ENCODE assay signal across 9 mouse cellular contexts in the genomic region with DNA sequence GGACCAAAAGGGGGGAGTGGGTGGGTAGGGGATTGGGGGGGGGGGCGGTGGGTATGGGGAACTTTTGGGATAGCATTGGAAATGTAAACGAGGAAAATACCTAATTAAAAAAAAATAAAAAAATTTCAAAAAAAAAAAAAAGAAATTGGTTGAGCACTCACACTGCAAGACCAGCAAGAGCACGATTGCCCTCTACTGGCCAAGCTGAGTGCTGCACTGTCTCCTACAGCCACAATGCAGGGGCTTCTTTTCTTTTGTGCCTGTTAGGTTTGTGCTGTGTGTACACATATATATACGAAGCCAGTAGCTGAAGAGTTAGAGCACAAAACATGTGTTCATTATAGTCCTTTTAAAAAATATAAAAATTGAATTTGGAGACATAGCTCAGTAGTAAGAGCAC. TPM values are rescaled to one million over a fixed set of nuclear protein-coding genes. Genes with fewer than 3 reads are reported as not detected.
DNase-seq lines count a peak whose midpoint lies in the region; TF ChIP-seq lines count a peak whose summit lies in the region.
"Had no signal": no experiment of that assay in that cellular context is flagged by ENCODE, and none has a peak within 500 bp of the region (broad histone marks: within the 10 kb centered on the region; RNA-seq: fewer than 3 reads in every experiment).

No protein-coding gene starts in this region.

- no peak overlapping the region for H3K4me3 ChIP-seq in spleen, adult 2 months (ENCODE audit: extremely low read depth, insufficient read depth, insufficient read length)
- H3K4me3 ChIP-seq: myocyte had no signal

- intact Hi-C loops in heart, postnatal 14 days (cut with DNase I), result no loop called here
- intact Hi-C loops in heart, postnatal 25 days (cut with DNase I), result no loop called here

- no peaks in the 10 kb centered on the region for H3K36me3 ChIP-seq in spleen, adult 2 months (ENCODE audit: control insufficient read depth, insufficient read depth, low read length)

- no peak for TF ChIP-seq POLR2A in spleen, adult 2 months (IDR thresholded peaks at IDR 0.05; ENCODE audit: low read depth, low read length)

- peak; percentile 2 to 23 for DNase-seq in heart, postnatal 14 days
- no peak for DNase-seq in heart, postnatal 25 days (ENCODE audit: low spot score)
- no peak for DNase-seq in spleen, adult 2 months (ENCODE audit: low read depth in 1 of 2, low spot score in 2 of 2)
- no peak for DNase-seq in spleen, postnatal 4 days (ENCODE audit: low spot score in 2 of 2)
- peak; percentile 17 for DNase-seq in brain, adult 2 months (ENCODE audit: low read depth, low spot score)
- peak; percentile 59 to 60 for DNase-seq in kidney, postnatal 4 days
- DNase-seq in retina, embryonic 14.5 days (ENCODE audit: low spot score), result peak; percentile 49
- no peak for DNase-seq in gastrocnemius, postnatal 25 days

- H3K27me3 ChIP-seq in spleen, adult 2 months (ENCODE audit: control insufficient read depth, insufficient read depth, low read length), result no peaks in the 10 kb centered on the region

- no peaks in the 10 kb centered on the region for H3K4me1 ChIP-seq in spleen, adult 2 months (ENCODE audit: control insufficient read depth, insufficient read depth, insufficient read length)

- 27% methylated on average over 4 of the region's 4 CpGs for WGBS in spleen, adult 2 months

- peak; percentile 25; the same call in 1 of the 2 replicates for TF ChIP-seq CTCF in spleen, adult 2 months (IDR thresholded peaks at IDR 0.05; ENCODE audit: extremely low read depth, insufficient read depth, insufficient read length, insufficient replicate concordance)

- H3K27ac ChIP-seq in spleen, adult 2 months (ENCODE audit: insufficient read depth, low read length), result no peak overlapping the region

RNA-seq across cellular contexts. Expression of gene Mup20, which starts 55.6 kb away (rescaled TPM):
- not detected for total RNA-seq in heart, postnatal 14 days (2021)
- not detected for total RNA-seq in heart, postnatal 25 days (2021)
- polyA plus RNA-seq in spleen, adult 2 months (2012; rRNA removed), result not detected in 2 replicates
- total RNA-seq in gastrocnemius, postnatal 25 days (2021), result not detected
- polyA plus RNA-seq: myocyte had no signal

Comparison
In these comparisons a context has a peak if more than half of its experiments do, and no peak if none do; other contexts are left out.
1. DNase-seq: peak in heart, postnatal 14 days (2 of 2), brain, adult 2 months (single experiment), kidney, postnatal 4 days (2 of 2) and retina, embryonic 14.5 days (single experiment); none in heart, postnatal 25 days (single experiment), spleen, adult 2 months (0 of 2), spleen, postnatal 4 days (0 of 2) and gastrocnemius, postnatal 25 days (single experiment).